Mouse (Mus musculus) lung, postnatal 14 days (tissue): Measurements from ENCODE around the gene Osbpl11.
"Not testable (repeated sequence)": the region's sequence is repeated elsewhere in the genome, so short reads cannot be mapped to it uniquely, and the experiment has no call there.

Experiments used
- DNase-seq: peaks from one replicate; pipeline ENCODE4 v3.0.0; 2021

Osbpl11 gene

DNA sequence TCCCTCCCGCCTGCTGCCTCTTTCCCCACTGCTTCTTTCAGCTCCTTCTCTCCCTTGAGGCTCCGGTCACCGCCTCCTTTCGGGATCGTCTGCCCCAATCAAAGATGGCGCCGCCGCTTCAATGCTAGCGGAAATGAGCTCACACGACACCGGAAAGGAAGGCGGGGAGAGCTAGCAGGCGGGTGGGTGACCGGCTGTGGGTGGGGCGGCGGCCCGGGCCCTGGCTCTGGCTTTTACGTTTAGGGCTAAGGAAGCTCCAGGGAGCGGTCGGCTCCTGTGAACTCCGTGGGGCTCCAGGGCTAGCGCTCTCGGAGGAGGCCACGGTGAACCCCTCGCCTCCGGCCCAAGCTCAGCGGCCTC lies at the start of gene Osbpl11:
Osbpl11 (plus strand) TSS at position 171 of the 360 bp plus-strand sequence.
- peak; percentile 98 for DNase-seq

DNA sequence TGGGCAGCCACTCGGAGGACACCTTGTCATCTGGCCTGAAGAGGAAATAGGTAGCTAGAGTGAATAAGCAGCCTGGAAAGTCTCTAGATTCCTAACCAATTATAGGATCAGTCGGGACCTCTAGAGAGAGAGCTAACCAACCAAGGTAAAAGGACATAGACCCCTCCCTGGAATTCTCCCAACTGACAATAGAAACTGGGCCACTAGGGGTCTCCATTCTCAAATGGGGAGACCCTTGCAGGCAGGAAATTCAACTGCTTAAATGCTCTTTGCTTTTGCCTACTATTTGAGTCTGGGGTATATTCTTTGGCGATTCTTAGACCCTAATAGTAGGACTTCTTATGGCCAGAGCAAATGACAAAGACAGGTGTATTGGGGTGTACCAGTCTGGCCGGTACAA lies 49.7 kb upstream of the Osbpl11 start:
- DNase-seq = no peak

DNA sequence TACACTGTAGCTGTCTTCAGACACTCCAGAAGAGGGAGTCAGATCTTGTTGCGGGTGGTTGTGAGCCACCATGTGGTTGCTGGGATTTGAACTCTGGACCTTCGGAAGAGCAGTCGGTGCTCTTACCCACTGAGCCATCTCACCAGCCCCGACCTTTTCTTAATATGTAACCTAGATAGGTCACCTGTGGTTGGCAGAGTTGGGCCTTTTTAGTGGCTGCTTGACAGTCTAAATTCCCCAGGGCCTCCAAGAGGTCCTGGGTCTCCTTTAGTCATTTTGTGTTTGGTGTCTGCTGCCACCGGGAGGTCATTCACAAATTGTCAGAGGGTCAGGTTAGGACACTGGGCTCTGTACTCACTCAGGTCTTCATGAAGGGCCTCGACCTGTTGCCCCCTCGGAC lies 45.8 kb upstream of the Osbpl11 start:
- not testable (repeated sequence) for DNase-seq

GRCm38 (mm10) chr16:33141758-33142280 lies 43.1 kb upstream of the Osbpl11 start:
- DNase-seq = no peak

GRCm38 (mm10) chr16:33143452-33143851 lies 41.4 kb upstream of the Osbpl11 start:
- DNase-seq = no peak

DNA sequence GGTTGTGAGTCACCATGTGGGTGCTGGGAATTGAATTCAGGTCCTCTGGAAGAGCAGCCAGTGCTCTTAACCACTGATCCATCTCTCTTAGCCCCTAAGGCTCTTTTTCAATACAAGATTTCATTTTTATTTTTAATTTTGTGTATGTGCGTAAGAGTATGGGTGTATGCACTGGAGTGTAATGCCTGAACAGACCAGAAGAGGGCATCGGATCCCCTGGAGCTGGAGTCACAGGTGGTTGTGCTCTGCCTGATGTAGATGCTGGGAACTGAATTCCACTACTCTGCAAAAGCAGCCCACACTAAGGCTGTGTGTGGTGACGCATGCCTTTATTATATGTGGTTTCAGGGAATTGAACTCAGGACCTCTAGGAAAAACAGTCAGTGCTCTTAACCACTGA lies 38.7 kb upstream of the Osbpl11 start:
- DNase-seq = no peak

DNA sequence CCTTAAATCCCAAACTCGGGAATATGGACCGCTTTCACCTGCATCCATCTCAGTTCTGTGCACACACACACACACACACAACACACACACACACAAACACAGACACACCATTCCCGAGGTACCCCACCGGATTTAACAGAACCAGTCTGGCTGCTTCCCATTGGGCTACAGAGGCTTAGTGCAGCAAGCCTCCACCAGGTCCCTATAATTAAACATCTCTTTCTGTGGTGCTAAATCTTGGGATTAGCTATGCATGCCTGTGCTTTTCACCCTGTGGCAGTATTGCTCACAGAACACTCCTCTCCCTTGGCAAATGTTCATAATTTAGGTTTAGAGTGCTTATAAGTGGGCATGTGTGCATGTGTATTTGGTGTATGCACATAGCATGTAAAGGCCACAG lies 36.7 kb upstream of the Osbpl11 start:
- DNase-seq = no peak

- not testable (repeated sequence) for DNase-seq
Measured at GRCm38 (mm10) chr16:33150875-33151274, 34.0 kb upstream of the Osbpl11 start.

GRCm38 (mm10) chr16:33151558-33151957 lies 33.3 kb upstream of the Osbpl11 start:
- no peak for DNase-seq

DNA sequence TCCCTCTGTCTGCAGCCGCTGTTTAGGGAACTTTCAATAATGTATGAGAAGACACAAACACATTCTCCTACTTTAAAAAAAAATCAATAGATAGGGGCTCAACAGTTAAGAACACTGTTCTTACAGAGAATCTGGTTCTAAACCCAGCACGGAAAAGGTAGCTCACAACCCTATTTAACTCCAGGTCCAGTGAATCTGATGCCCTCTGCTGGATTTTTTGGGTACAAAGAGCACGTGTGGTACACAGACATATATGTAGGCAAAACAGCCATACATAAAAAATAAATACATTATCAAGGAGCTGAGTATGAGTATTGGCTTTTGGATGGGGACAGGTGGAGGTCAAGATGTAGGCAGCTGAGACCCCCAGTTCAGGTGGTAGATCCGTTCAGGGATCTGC lies 29.9 kb upstream of the Osbpl11 start:
- DNase-seq = peak; percentile 55

- DNase-seq = no peak
Measured at GRCm38 (mm10) chr16:33158006-33158405, 26.9 kb upstream of the Osbpl11 start.

DNA sequence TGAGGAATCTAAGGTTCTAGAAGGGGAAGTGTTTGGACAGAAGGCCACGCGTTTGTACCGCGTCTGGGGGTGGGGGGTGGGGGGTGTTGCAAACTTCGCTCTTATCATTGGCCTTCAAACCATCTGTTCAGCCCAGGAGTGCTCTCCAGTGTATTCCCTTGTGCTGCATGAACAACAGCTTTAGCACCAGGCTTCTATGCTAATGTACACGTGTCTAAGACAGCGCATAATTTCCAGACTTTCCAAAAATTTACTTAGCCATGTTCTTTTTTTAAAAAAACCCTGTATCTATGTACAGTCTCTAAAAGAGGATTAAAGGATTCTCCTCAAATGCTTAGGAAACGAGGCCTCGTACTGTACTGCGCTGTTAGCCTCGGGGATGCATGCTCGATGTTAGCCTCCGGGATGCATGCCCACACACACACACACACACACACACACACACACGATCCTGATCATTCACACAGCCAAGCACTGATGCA lies 26.2 kb upstream of the Osbpl11 start:
- DNase-seq = no peak

GRCm38 (mm10) chr16:33159363-33159762 lies 25.5 kb upstream of the Osbpl11 start:
- DNase-seq = no peak

DNA sequence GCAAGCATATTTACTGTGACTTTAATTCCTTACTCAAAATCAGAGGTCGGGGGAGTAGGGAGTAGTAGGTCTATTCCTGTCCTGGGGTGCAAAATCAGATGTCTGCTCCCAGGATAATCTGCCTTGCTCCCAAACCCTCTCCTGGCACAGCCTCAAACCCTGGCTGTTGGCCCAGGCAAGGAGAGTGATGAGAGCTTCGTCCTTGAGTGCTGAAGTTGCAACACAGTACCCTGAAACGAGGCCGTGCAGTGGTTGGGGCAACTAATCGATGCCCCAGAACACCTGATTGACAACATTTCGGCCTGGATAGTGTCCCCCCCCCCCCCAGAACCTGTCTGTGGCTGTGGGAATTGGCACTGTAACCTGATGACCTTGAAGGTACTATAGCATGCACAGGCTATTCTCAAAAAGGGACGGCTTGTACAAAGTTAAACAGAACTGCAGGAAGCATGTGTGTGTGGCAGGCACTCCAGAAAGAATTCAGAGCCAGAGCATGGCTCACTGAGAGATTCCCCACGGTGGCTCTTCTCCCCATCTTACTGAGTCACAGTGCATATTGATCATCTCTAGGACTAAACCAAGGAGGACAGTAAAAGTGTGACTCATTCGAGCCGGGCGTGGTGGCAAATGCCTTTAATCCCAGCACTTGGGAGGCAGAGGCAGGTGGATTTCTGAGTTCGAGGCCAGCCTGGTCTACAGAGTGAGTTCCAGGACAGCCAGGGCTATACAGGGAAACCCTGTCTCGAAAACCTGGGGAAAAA lies 21.4 kb upstream of the Osbpl11 start:
- peak; percentile 20 for DNase-seq

DNA sequence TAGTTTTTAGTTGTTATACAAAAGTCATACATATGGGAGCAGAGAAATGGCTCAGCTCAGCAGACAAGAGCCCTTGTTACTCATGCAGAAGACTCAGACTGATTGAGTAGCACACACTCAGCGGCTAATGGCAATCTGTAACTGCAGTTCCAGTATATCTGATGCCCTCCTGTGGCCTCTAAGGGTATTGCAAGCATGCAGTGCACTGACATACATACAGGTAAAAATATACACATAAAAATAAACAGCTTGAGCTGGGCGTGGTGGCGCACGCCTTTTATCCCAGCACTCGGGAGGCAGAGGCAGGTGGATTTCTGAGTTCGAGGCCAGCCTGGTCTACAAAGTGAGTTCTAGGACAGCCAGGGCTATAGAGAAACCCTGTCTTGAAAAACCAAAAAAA lies 18.6 kb upstream of the Osbpl11 start:
- peak; percentile 49 for DNase-seq

DNA sequence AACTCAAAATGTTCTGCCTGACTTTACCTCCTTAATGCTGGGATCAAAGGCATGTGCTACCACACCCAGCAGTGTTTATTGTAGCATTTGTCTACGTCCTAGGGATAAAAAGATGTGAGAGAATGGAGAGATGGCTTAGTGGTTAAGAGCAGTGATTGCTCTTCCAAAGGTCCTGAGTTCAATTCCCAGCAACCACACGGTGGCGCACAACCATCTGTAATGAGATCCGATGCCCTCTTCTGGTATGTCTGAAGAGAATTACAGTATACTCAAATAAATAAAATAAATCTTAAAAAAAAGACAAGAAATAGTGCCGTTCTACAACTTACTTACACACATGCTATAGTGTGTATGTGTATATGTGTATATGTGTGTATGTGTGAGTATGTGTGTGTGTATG lies 17.3 kb upstream of the Osbpl11 start:
- peak; percentile 31 for DNase-seq

DNA sequence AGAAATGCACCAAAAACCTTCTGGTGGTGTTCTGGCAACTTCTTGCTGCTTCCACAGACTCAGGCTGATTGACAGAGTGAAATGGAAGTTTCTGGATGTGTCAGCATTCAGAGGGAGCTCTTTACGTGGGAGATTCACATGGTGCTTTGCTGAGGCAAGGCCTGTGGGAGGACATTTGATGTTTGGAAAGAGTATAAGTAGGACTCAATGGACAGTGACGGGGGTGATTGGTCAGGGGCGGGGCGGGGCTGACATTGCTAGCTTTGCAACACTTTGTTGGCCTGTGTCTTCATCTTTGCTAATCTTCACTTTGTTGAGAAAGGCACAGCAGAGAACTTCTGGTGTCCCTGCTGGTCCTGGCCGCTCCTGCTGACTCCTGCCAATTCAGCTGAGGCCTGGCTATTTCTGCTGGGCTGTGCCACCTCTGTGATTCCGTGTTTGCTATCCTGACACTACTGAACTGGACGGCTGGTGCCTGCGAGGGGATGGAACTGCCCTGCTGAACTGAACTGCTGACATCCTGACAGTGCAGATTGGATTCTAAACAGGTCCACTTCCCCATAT lies 15.3 kb upstream of the Osbpl11 start:
- no peak for DNase-seq

DNA sequence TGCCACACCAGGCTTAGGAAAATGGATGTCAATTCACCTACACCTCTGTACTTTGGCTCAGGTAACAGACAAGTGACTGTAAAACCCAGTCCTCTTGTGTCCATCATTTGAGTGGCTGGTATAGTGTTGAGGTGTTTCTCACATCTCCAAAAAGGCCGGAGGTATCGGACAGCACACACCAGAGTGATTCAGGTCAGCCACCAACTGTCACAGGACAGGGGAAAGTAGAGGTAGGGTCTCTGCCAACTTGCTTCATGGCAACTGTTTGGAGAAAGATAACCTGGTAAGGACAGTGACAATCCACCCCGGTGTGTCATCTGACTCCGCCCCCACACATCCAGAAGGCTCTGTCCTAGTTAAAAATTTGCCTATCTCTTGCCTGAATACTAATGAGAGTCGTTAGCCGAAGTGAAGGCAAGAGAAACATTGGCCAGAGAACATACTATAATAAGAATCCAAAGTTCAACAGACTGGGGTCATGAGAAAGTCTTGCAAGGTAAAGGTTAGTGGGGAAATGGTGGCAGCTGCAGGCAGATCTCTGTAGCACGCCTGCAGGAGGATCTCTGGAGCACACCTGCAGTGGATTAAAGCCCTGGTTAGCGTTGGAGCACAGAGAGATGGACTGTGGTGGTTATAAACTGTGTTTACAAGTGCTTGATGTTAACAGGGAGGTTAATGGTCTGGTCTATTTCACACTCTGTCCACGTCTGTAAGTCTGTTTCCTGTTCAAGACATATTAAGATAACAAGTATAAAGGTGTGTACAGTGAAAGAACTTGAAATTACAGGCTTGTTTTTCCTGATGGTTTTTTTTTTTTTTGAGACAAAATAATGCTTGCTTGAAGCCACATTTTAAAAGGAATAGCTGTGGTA lies 13.9 kb upstream of the Osbpl11 start:
- DNase-seq = no peak

- no peak for DNase-seq
Measured at GRCm38 (mm10) chr16:33171800-33172199, 13.1 kb upstream of the Osbpl11 start.

GRCm38 (mm10) chr16:33173151-33173550 lies 11.7 kb upstream of the Osbpl11 start:
- DNase-seq = no peak

GRCm38 (mm10) chr16:33174695-33175094 lies 10.2 kb upstream of the Osbpl11 start:
- no peak for DNase-seq

- not testable (repeated sequence) for DNase-seq
Measured at GRCm38 (mm10) chr16:33176831-33177230, 8.0 kb upstream of the Osbpl11 start.

DNA sequence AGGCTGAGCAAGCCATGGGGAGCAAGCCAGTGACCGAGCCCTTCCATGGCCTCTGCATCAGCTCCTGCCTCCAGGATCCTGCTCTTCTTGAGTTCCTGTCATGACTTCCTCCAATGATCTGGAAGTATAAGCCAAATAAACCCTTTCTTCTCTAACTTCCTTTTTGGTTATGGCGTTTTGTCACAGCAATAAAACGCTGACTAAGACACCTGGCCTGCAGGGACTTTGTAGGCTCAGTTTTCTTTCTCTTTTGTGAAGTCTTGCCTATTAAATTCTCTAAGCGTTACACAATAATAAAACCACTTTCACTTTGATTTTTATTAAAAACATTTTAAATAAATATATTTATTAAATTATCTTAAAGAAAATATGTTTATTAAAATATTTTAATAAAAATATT lies 7.1 kb upstream of the Osbpl11 start:
- no peak for DNase-seq
